Mouse (Mus musculus) MEL (cell line): ENCODE data around the gene Gsk3a. TPM values are rescaled to one million over a fixed set of nuclear protein-coding genes. Genes with fewer than 3 reads are reported as not detected.

Source experiments
- DNase-seq: peaks from one replicate; pipeline ENCODE4 v3.0.0; 2011; ENCODE audit warnings: low read depth, low spot score
- H3K27ac ChIP-seq: 2 replicates; pipeline ENCODE4 v1.5.1; 2012; ENCODE audit warnings: low read depth, mild to moderate bottlenecking, control low read depth, low read length, moderate library complexity; ENCODE audit not compliant: control insufficient read depth
- H3K27me3 ChIP-seq, 2 experiments: fragments of 150-350 bp in 1 of 2; sonication (generic) in 1 of 2; 2 replicates each; pipeline ENCODE4 v1.6.1; 2012; ENCODE audit warnings: low read length in 2 of 2, mild to moderate bottlenecking in 2 of 2, improper control_type of control experiment in 1 of 2, moderate library complexity in 1 of 2; ENCODE audit not compliant: insufficient read depth in 2 of 2, control insufficient read depth in 1 of 2
- H3K36me3 ChIP-seq, 2 experiments: 2 replicates each; pipeline ENCODE4 v1.6.1; 2012 to 2014; ENCODE audit warnings: low read length in 2 of 2, improper control_type of control experiment in 1 of 2, inconsistent platforms in 1 of 2, mild to moderate bottlenecking in 1 of 2; ENCODE audit not compliant: insufficient read depth in 2 of 2, control insufficient read depth in 1 of 2
- H3K4me1 ChIP-seq, 2 experiments: fragments of 150-350 bp in 1 of 2; sonication (generic) in 1 of 2; 2 replicates each; pipeline ENCODE4 v1.6.1; 2012; ENCODE audit warnings: low read length in 2 of 2, improper control_type of control experiment in 1 of 2, mild to moderate bottlenecking in 1 of 2; ENCODE audit not compliant: insufficient read depth in 2 of 2, control insufficient read depth in 1 of 2
- H3K4me3 ChIP-seq, 2 experiments: fragments of 150-350 bp in 1 of 2; sonication (generic) in 1 of 2; 2 replicates each; pipeline ENCODE4 v1.5.1; 2012; ENCODE audit warnings: low read depth in 2 of 2, low read length in 2 of 2, mild to moderate bottlenecking in 2 of 2, moderate library complexity in 2 of 2, control low read depth in 1 of 2, improper control_type of control experiment in 1 of 2; ENCODE audit not compliant: control insufficient read depth in 1 of 2, insufficient read depth in 1 of 2
- H3K79me2 ChIP-seq: 2 replicates; pipeline ENCODE4 v1.6.1; 2012; ENCODE audit warnings: mild to moderate bottlenecking, low read length, moderate library complexity; ENCODE audit not compliant: control insufficient read depth, poor library complexity, insufficient read depth
- H3K9ac ChIP-seq: 2 replicates; pipeline ENCODE4 v1.6.1; 2012; ENCODE audit warnings: low read depth, mild to moderate bottlenecking, control low read depth, low read length, moderate library complexity; ENCODE audit not compliant: control insufficient read depth, poor library complexity, severe bottlenecking
- H3K9me3 ChIP-seq: fragments of 150-350 bp; sonication (generic); replicated peaks from 2 replicates; pipeline ENCODE4 v1.6.1; 2012; ENCODE audit warnings: mild to moderate bottlenecking, low read length, improper control_type of control experiment, moderate library complexity; ENCODE audit not compliant: insufficient read depth
- BHLHE40 ChIP-seq: IDR thresholded peaks from 2 replicates; pipeline ENCODE4 v1.6.1; 2012; ENCODE audit warnings: low read depth, mild to moderate bottlenecking, inconsistent platforms, low read length, improper control_type of control experiment, borderline replicate concordance
- CHD1 ChIP-seq: IDR thresholded peaks from 2 replicates; pipeline ENCODE4 v1.6.1; 2012; ENCODE audit warnings: low read depth, mild to moderate bottlenecking, inconsistent platforms, low read length, improper control_type of control experiment
- CHD2 ChIP-seq: IDR thresholded peaks from 2 replicates; pipeline ENCODE4 v1.6.1; 2011; ENCODE audit warnings: low read length, improper control_type of control experiment
- CTCF ChIP-seq, 3 experiments: IDR thresholded peaks in 2 of 3; conservative IDR thresholded peaks in 1 of 3; 2 replicates each; pipeline ENCODE4 v1.5.1; 2011 to 2012; ENCODE audit warnings: low read length in 3 of 3, low read depth in 2 of 3, mild to moderate bottlenecking in 2 of 3, improper control_type of control experiment in 1 of 3, inconsistent platforms in 1 of 3, mixed read lengths in 1 of 3, moderate library complexity in 1 of 3; ENCODE audit not compliant: control insufficient read depth in 1 of 3, insufficient read depth in 1 of 3, poor library complexity in 1 of 3, severe bottlenecking in 1 of 3
- E2F4 ChIP-seq: IDR thresholded peaks from 2 replicates; pipeline ENCODE4 v1.6.1; 2011; ENCODE audit warnings: low read depth, low read length, improper control_type of control experiment, borderline replicate concordance
- ELF1 ChIP-seq: IDR thresholded peaks from 2 replicates; pipeline ENCODE4 v1.6.1; 2014; ENCODE audit warnings: low read depth, mild to moderate bottlenecking, inconsistent platforms, low read length, improper control_type of control experiment, moderate library complexity
- EP300 ChIP-seq, 2 experiments: IDR thresholded peaks; 2 replicates each; pipeline ENCODE4 v1.6.1; 2011; ENCODE audit warnings: improper control_type of control experiment in 2 of 2, low read length in 2 of 2, low read depth in 1 of 2, mild to moderate bottlenecking in 1 of 2
- ETS1 ChIP-seq: IDR thresholded peaks from 2 replicates; pipeline ENCODE4 v1.6.1; 2012; ENCODE audit warnings: low read depth, mild to moderate bottlenecking, inconsistent platforms, low read length, improper control_type of control experiment, moderate library complexity
- GABPA ChIP-seq: IDR thresholded peaks from 2 replicates; pipeline ENCODE4 v1.6.1; 2012; ENCODE audit warnings: low read depth, mild to moderate bottlenecking, inconsistent platforms, low read length, improper control_type of control experiment, moderate library complexity
- GATA1 ChIP-seq: IDR thresholded peaks from 2 replicates; pipeline ENCODE4 v1.6.1; 2011; ENCODE audit warnings: low read depth, low read length, improper control_type of control experiment
- HCFC1 ChIP-seq: IDR thresholded peaks from 2 replicates; pipeline ENCODE4 v1.6.1; 2012; ENCODE audit warnings: low read depth, mild to moderate bottlenecking, inconsistent platforms, low read length, improper control_type of control experiment, moderate library complexity
- KAT2A ChIP-seq: conservative IDR thresholded peaks from 2 replicates; pipeline ENCODE4 v1.6.1; 2012; ENCODE audit warnings: low read depth, low read length, improper control_type of control experiment, inconsistent platforms
- MAFK ChIP-seq: IDR thresholded peaks from 2 replicates; pipeline ENCODE4 v1.6.1; 2011; ENCODE audit warnings: low read depth, mild to moderate bottlenecking, low read length, improper control_type of control experiment, borderline replicate concordance
- MAX ChIP-seq: IDR thresholded peaks from 2 replicates; pipeline ENCODE4 v1.6.1; 2011; ENCODE audit warnings: low read length, improper control_type of control experiment
- MAZ ChIP-seq: IDR thresholded peaks from 2 replicates; pipeline ENCODE4 v1.6.1; 2012; ENCODE audit warnings: low read depth, mild to moderate bottlenecking, inconsistent platforms, low read length, improper control_type of control experiment
- MEF2A ChIP-seq: IDR thresholded peaks from 2 replicates; pipeline ENCODE4 v1.6.1; 2014; ENCODE audit warnings: low read depth, mild to moderate bottlenecking, inconsistent platforms, low read length, improper control_type of control experiment; ENCODE audit not compliant: poor library complexity, insufficient replicate concordance, severe bottlenecking; ENCODE audit errors: extremely low read depth
- MXI1 ChIP-seq: IDR thresholded peaks from 2 replicates; pipeline ENCODE4 v1.6.1; 2011; ENCODE audit warnings: mild to moderate bottlenecking, low read depth, low read length, improper control_type of control experiment
- MYB ChIP-seq: IDR thresholded peaks from 2 replicates; pipeline ENCODE4 v1.6.1; 2011; ENCODE audit warnings: mild to moderate bottlenecking, low read depth, low read length, improper control_type of control experiment
- MYC ChIP-seq: IDR thresholded peaks from 2 replicates; pipeline ENCODE4 v1.6.1; 2011; ENCODE audit warnings: low read depth, mild to moderate bottlenecking, low read length, improper control_type of control experiment, moderate library complexity
- NRF1 ChIP-seq: IDR thresholded peaks from 2 replicates; pipeline ENCODE4 v1.6.1; 2014; ENCODE audit warnings: low read depth, mild to moderate bottlenecking, inconsistent platforms, low read length, improper control_type of control experiment, moderate library complexity; ENCODE audit not compliant: poor library complexity, insufficient read depth, severe bottlenecking
- POLR2A ChIP-seq, 2 experiments: IDR thresholded peaks; 2 replicates each; pipeline ENCODE4 v1.6.1; 2011 to 2012; ENCODE audit warnings: low read length in 2 of 2, mild to moderate bottlenecking in 2 of 2, control low read depth in 1 of 2, improper control_type of control experiment in 1 of 2, low read depth in 1 of 2, moderate library complexity in 1 of 2; ENCODE audit not compliant: control insufficient read depth in 1 of 2, insufficient read depth in 1 of 2, poor library complexity in 1 of 2
- POLR2AphosphoS2 ChIP-seq: IDR thresholded peaks from 2 replicates; pipeline ENCODE4 v1.6.1; 2011; ENCODE audit warnings: low read length, improper control_type of control experiment
- POLR2AphosphoS5 ChIP-seq: IDR thresholded peaks from 2 replicates; pipeline ENCODE4 v1.6.1; 2012; ENCODE audit warnings: low read depth, borderline replicate concordance, mild to moderate bottlenecking, inconsistent platforms, low read length, moderate library complexity, mixed read lengths
- RAD21 ChIP-seq: IDR thresholded peaks from 2 replicates; pipeline ENCODE4 v1.6.1; 2011; ENCODE audit warnings: mild to moderate bottlenecking, low read depth, low read length, improper control_type of control experiment
- SIN3A ChIP-seq: IDR thresholded peaks from 2 replicates; pipeline ENCODE4 v1.6.1; 2012; ENCODE audit warnings: low read length, improper control_type of control experiment, inconsistent platforms
- SMC3 ChIP-seq: IDR thresholded peaks from 2 replicates; pipeline ENCODE4 v1.6.1; 2011; ENCODE audit warnings: low read depth, low read length, improper control_type of control experiment
- TAL1 ChIP-seq: IDR thresholded peaks from 2 replicates; pipeline ENCODE4 v1.6.1; 2012; ENCODE audit warnings: mild to moderate bottlenecking, inconsistent platforms, low read length, moderate library complexity, mixed read lengths
- TBP ChIP-seq: IDR thresholded peaks from 2 replicates; pipeline ENCODE4 v1.8.0; 2011; ENCODE audit warnings: low read depth, low read length, improper control_type of control experiment
- TCF12 ChIP-seq: IDR thresholded peaks from 2 replicates; pipeline ENCODE4 v1.6.1; 2014; ENCODE audit warnings: low read depth, mild to moderate bottlenecking, inconsistent platforms, low read length, improper control_type of control experiment, moderate library complexity
- UBTF ChIP-seq: IDR thresholded peaks from 2 replicates; pipeline ENCODE4 v1.6.1; 2012; ENCODE audit warnings: low read depth, mild to moderate bottlenecking, inconsistent platforms, low read length, improper control_type of control experiment, moderate library complexity, borderline replicate concordance; ENCODE audit not compliant: insufficient read depth
- USF1 ChIP-seq: IDR thresholded peaks from 2 replicates; pipeline ENCODE4 v1.6.1; 2014; ENCODE audit warnings: low read depth, mild to moderate bottlenecking, inconsistent platforms, low read length, improper control_type of control experiment, moderate library complexity
- USF2 ChIP-seq, 2 experiments: IDR thresholded peaks; 2 replicates each; pipeline ENCODE4 v1.6.1; 2011 to 2012; ENCODE audit warnings: improper control_type of control experiment in 2 of 2, low read length in 2 of 2, borderline replicate concordance in 1 of 2, inconsistent platforms in 1 of 2, low read depth in 1 of 2, mild to moderate bottlenecking in 1 of 2; ENCODE audit not compliant: insufficient read depth in 1 of 2
- ZC3H11A ChIP-seq: IDR thresholded peaks from 2 replicates; pipeline ENCODE4 v1.6.1; 2012; ENCODE audit warnings: low read depth, mild to moderate bottlenecking, inconsistent platforms, low read length, improper control_type of control experiment
- ZKSCAN1 ChIP-seq: IDR thresholded peaks from 2 replicates; pipeline ENCODE4 v1.6.1; 2012; ENCODE audit warnings: low read depth, mild to moderate bottlenecking, inconsistent platforms, low read length, improper control_type of control experiment, moderate library complexity
- ZMIZ1 ChIP-seq: IDR thresholded peaks from 2 replicates; pipeline ENCODE4 v1.6.1; 2012; ENCODE audit warnings: low read depth, mild to moderate bottlenecking, inconsistent platforms, low read length, improper control_type of control experiment, moderate library complexity
- ZNF384 ChIP-seq: IDR thresholded peaks from 2 replicates; pipeline ENCODE4 v1.6.1; 2012; ENCODE audit warnings: low read depth, mild to moderate bottlenecking, inconsistent platforms, low read length, improper control_type of control experiment
- polyA plus RNA-seq, 2 experiments: library from polyadenylated mRNA; stranded (reverse) in 1 of 2; unstranded in 1 of 2; fragments of >175 nt in 1 of 2; fragments of >200 nt in 1 of 2; gene quantifications; 2 replicates each; pipeline versions ENCODE4 v1.2.1 to v1.2.4; 2012; ENCODE audit warnings: low replicate concordance in 2 of 2, low read depth in 1 of 2; ENCODE audit not compliant: insufficient read length in 2 of 2, insufficient read depth in 1 of 2, missing spikeins in 1 of 2
- total RNA-seq: library from RNA; depleted of rRNA; stranded (reverse); fragments of 300-350 nt; gene quantifications from 2 replicates; pipeline ENCODE4 v1.2.3, GENCODE M21; 2012

Gene Gsk3a
- total and polyA plus RNA-seq, 3 experiments, result 59.8 to 149 (median 86.6) TPM

- peaks cover 32% of the 10 kb centered on the region for H3K79me2 ChIP-seq
- peak; percentile 72 for DNase-seq
- H3K4me3 ChIP-seq, result peak overlapping the region; percentile 58 to 99
- peaks cover 0 to 7% of the 10 kb centered on the region in 2 experiments; a peak in 3 of 4 replicates for H3K4me1 ChIP-seq
- H3K36me3 ChIP-seq, result peaks cover 0 to 2% of the 10 kb centered on the region in 2 experiments; a peak in 2 of 4 replicates
- H3K27ac ChIP-seq, result peak overlapping the region; percentile 35
- H3K9me3 ChIP-seq, result no peaks in the 10 kb centered on the region
- peak overlapping the region; percentile 73 for H3K9ac ChIP-seq
- H3K27me3 ChIP-seq, result no peaks in the 10 kb centered on the region
- TF ChIP-seq MYB (no peak), POLR2AphosphoS2 (no peak; the same call in 1 of the 2 replicates), MYC (no peak), SIN3A (peak; percentile 30; the same call in 1 of the 2 replicates), GATA1 (no peak), CHD2 (no peak), E2F4 (no peak), ZMIZ1 (no peak), ELF1 (no peak), TCF12 (no peak), SMC3 (no peak), TAL1 (no peak), USF1 (no peak), ZKSCAN1 (no peak), USF2 (IDR thresholded peaks at IDR 0.05; ENCODE audit: borderline replicate concordance in 1 of 2, insufficient read depth in 1 of 2, low read depth in 1 of 2, low read length in 2 of 2) (no peak), POLR2A (IDR thresholded peaks at IDR 0.05; ENCODE audit: control insufficient read depth in 1 of 2, insufficient read depth in 1 of 2, low read depth in 1 of 2, low read length in 2 of 2, poor library complexity in 1 of 2) (peak in 1 of 2 experiments; percentile 3; a peak in 1 of 4 replicates), MAZ (no peak), ETS1 (0 out of 2 replicates have a peak, but pooled peaks have one; percentile 8), EP300 (IDR thresholded peaks at IDR 0.05; ENCODE audit: low read depth in 1 of 2, low read length in 2 of 2) (0 out of 4 replicates have a peak, but pooled peaks of 1 of the 2 experiments have one; percentile 4), GABPA (no peak), MXI1 (peak; percentile 43), TBP (no peak), RAD21 (no peak), ZNF384 (no peak), CTCF (IDR thresholded peaks at IDR 0.05 in 2 of 3, conservative IDR thresholded peaks at IDR 0.05 in 1 of 3; ENCODE audit: control insufficient read depth in 1 of 3, insufficient read depth in 1 of 3, low read depth in 2 of 3, low read length in 3 of 3, poor library complexity in 1 of 3, severe bottlenecking in 1 of 3) (no peak), BHLHE40 (no peak), UBTF (no peak), MAFK (no peak), MEF2A (no peak), HCFC1 (peak; percentile 7; the same call in 1 of the 2 replicates), MAX (no peak), POLR2AphosphoS5 (no peak), ZC3H11A (no peak), CHD1 (no peak), KAT2A (no peak), NRF1 (no peak)
These were observed 13.6 kb upstream of the Gsk3a start for GRCm38 (mm10) chr7:25251071-25251791.
